Mouse (Mus musculus) bone marrow, adult 2 months (tissue): Measurements from ENCODE around the gene Epb41. TPM values are rescaled to one million over a fixed set of nuclear protein-coding genes. Genes with fewer than 3 reads are reported as not detected.
A peak's percentile ranks its signal among the peaks of the same experiment; 100 is the strongest.

Experiments
- H3K27ac ChIP-seq: fragments of 200-500 bp; 2 replicates; pipeline ENCODE4 v1.5.1; 2012; ENCODE audit warnings: low read depth, mild to moderate bottlenecking, control low read depth, inconsistent platforms, low read length; ENCODE audit not compliant: control insufficient read depth, poor library complexity, insufficient read depth
- H3K4me1 ChIP-seq: fragments of 200-500 bp; 2 replicates; pipeline ENCODE4 v1.6.1; 2011; ENCODE audit warnings: low read length; ENCODE audit not compliant: control insufficient read depth, insufficient read depth
- H3K4me3 ChIP-seq: fragments of 200-500 bp; replicated peaks from 2 replicates; pipeline ENCODE3; 2011; ENCODE audit warnings: mild to moderate bottlenecking, low read depth, low read length, control low read depth; ENCODE audit not compliant: control insufficient read depth
- CTCF ChIP-seq: fragments of 200-500 bp; IDR thresholded peaks from 2 replicates; pipeline ENCODE4 v1.5.1; 2011; ENCODE audit warnings: low read length, control low read depth; ENCODE audit not compliant: control insufficient read depth, insufficient read depth
- POLR2A ChIP-seq: fragments of 200-500 bp; IDR thresholded peaks from 2 replicates; pipeline ENCODE4 v1.6.1; 2011; ENCODE audit warnings: low read depth, mild to moderate bottlenecking, control low read depth, low read length, borderline replicate concordance; ENCODE audit not compliant: control insufficient read depth
- WGBS: fragments of 180-500 bp; shearing (Covaris S2); methylation state at CpG from one replicate; pipeline ENCODE4 v1.1.7; 2018; 5-methylcytosine and 5-hydroxymethylcytosine counted together
- polyA plus RNA-seq: library from polyadenylated mRNA; stranded (reverse); fragments of >200 nt; gene quantifications from 2 replicates; pipeline ENCODE4 v1.2.4, GENCODE M21; 2011; ENCODE audit warnings: low replicate concordance; ENCODE audit not compliant: missing spikeins, insufficient read depth, insufficient read length

Epb41 gene
- polyA plus RNA-seq, 1 experiment: 298 TPM

DNA sequence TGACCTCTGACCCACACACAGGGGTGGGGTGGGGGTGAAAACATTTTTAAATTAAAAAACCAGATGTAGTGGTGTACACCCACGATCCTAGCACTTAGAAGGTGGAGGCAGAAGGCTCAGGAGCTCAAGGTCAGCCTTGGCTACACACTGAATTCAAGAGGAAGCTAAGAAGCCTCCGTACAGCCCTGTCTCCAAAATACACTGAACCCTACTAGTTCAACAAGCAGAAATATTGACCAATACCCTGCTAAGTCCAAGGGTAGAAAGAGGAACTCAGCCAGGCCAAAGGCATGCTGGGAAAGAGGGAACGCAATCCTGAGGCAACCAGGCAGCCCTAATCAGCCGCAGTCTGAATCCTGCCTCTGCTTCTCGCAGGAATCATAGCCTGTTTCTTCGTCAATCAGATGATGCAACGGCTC is 3.2 kb upstream of the Epb41 start:
- peak overlapping the region; percentile 75 for H3K27ac ChIP-seq
- WGBS: 14% methylated on average over 7 of the region's 7 CpGs
- peaks cover 2% of the 10 kb centered on the region; the same call in 1 of the 2 replicates for H3K4me1 ChIP-seq
- TF ChIP-seq POLR2A: no peak
- TF ChIP-seq CTCF: no peak
- no peak overlapping the region for H3K4me3 ChIP-seq

DNA sequence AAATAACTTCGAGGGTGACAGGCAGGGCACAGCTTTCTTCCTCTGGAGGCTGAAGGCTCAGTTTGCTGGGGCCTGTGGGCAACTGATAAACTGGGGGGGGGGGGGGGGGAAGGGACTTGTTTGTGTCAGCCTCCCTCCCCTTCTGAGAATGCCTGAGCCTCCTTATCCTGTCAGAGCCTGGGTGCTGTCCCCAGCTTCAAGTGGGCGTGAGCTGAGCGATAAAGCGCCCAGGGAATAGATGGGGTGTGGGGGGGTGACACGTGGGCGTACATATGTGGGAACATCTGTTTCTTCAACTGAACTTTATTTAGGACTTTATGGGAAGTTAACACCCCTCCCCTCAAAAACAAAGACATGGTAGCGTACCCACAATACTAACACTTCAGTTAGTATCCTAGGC is 2.3 kb upstream of the Epb41 start:
- 30% methylated on average over 7 of the region's 7 CpGs for WGBS

DNA sequence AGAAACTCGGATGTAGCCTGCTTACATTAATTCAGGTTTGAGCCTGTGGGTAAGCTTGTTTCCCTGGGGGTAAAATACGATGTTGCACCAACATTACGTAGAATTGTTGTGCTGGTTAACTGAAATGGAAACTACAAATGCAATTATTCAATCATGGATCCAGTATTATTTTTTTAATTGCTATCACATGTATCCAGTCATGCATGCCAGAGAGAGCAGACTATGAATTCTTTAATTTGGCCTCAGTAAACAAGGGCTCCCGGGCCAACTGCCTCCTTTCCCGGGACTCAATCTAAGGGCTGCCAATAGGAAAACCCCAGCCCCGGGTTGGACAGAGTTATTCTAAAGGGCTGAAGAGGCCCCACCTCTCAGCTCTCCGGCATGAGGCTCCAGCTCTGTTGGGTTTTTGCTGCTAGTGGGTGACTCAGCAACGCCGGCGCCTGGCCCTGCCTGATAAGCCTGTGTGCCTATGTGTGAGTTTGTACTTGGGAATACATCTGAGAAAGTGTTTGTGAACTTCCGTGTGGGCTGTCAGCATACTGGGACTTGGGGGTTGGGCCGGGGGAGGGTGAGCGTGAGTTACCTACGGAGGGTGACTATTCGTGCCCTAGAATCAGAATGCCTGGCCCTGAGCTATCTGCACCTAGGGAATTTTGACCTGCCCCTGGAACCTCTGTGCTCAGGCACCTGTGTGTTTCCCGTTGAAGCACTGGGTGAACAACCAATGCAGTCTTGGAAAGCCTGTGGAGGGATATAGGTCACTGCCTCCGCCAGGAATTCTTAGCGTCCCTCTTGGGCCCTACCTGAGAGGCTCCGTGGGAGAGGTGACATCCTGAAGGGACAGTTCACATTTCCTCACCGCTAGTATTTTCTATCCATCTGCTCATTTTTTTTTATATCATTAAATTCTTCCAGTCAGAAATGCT is 1.6 kb upstream of the Epb41 start:
- TF ChIP-seq CTCF (no peak), POLR2A (no peak)
- Histone ChIP-seq H3K27ac (peak overlapping the region; percentile 96), H3K4me3 (peak overlapping the region; percentile 28), H3K4me1 (peaks cover 2% of the 10 kb centered on the region; the same call in 1 of the 2 replicates)
- WGBS: 14% methylated on average over 20 of the region's 20 CpGs

More for the DNA sequence above, 2.3 kb upstream of the Epb41 start:
- Histone ChIP-seq H3K4me3 (no peak overlapping the region), H3K27ac (peak overlapping the region; percentile 96; the same call in 1 of the 2 replicates), H3K4me1 (peaks cover 2% of the 10 kb centered on the region; the same call in 1 of the 2 replicates)
- TF ChIP-seq CTCF: no peak
- TF ChIP-seq POLR2A: no peak

DNA sequence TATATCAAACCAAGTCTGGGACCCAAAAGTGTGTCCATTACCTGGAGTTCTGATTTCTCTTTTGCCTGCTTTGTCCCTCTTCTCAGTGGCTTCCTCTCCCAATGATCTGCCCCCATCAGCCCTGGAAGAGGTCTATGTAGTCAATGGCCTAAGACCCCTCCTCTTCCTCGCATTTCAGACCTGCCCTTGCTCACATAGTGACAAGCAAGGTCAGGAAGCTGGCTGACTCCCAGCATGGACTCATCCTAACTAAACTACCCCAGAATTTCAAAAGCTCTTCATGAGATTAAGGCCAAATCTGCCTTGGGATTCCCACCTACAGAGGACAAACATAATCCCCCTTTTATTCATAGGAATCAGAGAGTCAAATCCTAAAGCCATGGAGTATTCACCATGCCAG is 675 bp upstream of the Epb41 start:
- H3K4me1 ChIP-seq: peaks cover 2% of the 10 kb centered on the region; the same call in 1 of the 2 replicates
- H3K27ac ChIP-seq: peak overlapping the region; percentile 96
- 48% methylated on average over 1 of the region's 1 CpGs for WGBS
- no peak overlapping the region for H3K4me3 ChIP-seq
- TF ChIP-seq POLR2A (no peak), CTCF (no peak)

DNA sequence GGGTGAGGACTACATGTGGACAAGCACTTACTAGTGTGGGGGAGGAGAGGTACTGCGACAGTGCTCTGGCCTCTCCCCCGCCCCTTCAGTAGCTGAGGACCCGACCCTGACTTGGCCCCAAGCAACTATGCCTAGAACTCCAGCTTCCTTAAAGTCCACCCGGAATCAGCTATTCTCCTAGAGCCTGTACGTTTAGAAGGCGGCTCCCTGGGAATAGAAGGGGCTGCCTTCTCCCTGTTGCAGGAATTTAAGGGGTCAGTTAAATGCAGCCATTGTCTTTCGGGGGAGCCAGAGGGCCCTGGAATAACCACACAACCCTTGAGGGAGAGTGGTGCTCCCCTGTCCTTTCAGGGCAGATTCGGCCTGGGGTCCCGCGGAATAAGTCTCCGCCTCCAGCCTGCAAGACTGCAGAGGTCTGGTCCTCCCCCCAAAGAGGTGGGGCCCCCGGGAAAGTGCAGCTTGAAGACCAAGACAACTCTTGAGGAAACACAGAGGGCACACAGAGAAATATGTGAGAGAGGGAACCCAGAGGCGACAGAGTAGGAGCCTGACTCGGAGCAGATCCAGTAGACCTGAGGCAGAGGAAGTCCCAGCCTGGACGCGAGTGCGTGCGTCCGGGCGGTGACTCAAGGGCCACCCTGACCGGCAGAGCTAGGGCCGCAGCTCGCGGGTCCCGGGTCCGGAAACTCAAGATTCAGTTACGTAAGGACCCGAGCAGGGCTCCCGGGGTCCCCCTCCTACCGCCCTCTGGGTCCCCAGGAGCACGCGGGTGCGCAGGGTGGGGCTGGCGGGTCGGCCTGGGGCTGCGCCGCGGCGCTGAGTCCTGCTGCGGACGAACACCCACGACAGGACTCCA is 816 bp downstream of the Epb41 start, which contains the start of gene Gm10300:
Gene Gm10300, plus strand, starts transcription at position 621 of the 856 bp plus-strand sequence.
- peaks cover 3% of the 10 kb centered on the region; the same call in 1 of the 2 replicates for H3K4me1 ChIP-seq
- TF ChIP-seq POLR2A (0 out of 2 replicates have a peak, but pooled peaks have one; percentile 25), CTCF (no peak)
- under 1% methylated on average over 42 of the region's 42 CpGs for WGBS
- H3K27ac ChIP-seq: peak within 1 kb of the TSS; percentile 93
- peak within 1 kb of the TSS; percentile 69 for H3K4me3 ChIP-seq

DNA sequence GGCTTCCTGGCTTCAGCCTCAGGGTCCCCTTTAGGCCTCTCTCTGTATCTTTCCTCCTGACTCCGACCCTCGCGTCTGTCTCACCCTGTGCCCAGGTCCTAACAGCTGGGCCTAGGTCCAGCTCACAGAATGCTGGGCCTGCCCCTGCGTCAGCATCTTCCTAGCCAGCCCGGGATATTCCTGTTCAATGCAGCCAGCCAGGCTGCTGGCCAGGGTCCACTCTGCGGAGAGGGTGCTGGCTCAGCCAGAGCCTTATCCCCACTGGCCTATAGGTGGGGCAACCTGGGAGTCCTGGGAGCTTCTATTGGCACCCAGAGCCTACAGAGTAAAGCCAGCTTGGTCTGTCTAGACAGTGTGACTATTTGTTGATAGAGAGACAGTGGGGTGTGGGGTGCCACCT is 2.2 kb downstream of the Epb41 start:
- H3K4me1 ChIP-seq: peaks cover 3% of the 10 kb centered on the region; the same call in 1 of the 2 replicates
- WGBS: 93% methylated on average over 6 of the region's 6 CpGs
- no peak for TF ChIP-seq POLR2A
- no peak for TF ChIP-seq CTCF
- H3K4me3 ChIP-seq: peak overlapping the region; percentile 69
- H3K27ac ChIP-seq: peak overlapping the region; percentile 35

DNA sequence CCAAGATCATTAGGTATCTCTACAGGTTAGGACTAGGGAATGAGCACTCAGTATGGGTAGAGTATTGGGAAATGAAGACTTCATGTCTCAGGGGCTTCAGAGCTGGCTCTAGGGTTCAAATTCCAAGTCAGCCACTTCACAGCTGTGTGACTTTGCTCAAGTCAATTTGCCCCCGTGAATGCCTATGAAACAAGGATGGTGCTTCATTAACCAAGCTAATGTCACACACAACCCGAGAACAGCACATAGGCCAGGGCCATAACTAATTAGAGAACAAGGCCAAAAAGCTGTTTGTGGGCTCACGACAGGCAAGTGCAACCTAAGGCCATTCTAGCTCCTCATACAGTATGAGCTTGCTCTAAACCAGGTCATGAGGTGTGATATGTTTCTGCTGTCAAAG is 3.0 kb downstream of the Epb41 start:
- no peak for TF ChIP-seq CTCF
- TF ChIP-seq POLR2A: no peak
- 83% methylated on average over 3 of the region's 3 CpGs for WGBS
- Histone ChIP-seq H3K4me1 (peaks cover 3% of the 10 kb centered on the region; the same call in 1 of the 2 replicates), H3K4me3 (peak overlapping the region; percentile 38), H3K27ac (no peak overlapping the region)

DNA sequence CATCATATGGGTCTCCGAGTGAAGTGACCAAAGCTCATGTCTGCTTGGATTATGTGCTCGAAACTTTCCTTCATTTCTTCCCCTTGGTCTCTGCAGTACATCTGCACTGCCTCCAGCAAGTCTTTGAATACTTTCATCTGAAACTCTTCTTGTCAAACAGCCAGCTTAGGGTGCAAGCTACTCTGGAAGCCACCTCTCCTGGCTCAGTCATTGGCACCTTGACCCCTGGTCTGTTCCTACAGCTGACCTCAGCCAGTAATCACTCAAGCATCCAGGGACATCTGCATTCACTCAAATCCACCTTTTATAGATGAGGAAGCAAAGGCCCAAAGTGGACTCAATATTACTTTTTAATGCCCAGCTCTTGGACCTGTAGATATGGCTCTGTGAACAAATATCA is 3.4 kb downstream of the Epb41 start:
- Histone ChIP-seq H3K4me3 (no peak overlapping the region), H3K27ac (no peak overlapping the region), H3K4me1 (peaks cover 4% of the 10 kb centered on the region; the same call in 1 of the 2 replicates)
- TF ChIP-seq CTCF (no peak), POLR2A (no peak)
- WGBS: 91% methylated on average over 2 of the region's 2 CpGs
